Mouse (Mus musculus) heart, postnatal 0 days (tissue): Measurements from ENCODE around the gene Emb. TPM values are rescaled to one million over a fixed set of nuclear protein-coding genes. Genes with fewer than 3 reads are reported as not detected.

ENCODE experiments used
- ATAC-seq: fragments of 200-750 bp; cut with Nextera tagmentation; 2 replicates; pipeline ENCODE4 v1.8.0; 2017; ENCODE audit warnings: low read depth, moderate number of reproducible peaks, moderate library complexity; ENCODE audit not compliant: insufficient read depth
- DNase-seq: peaks from one replicate; pipeline ENCODE4 v3.0.0-alpha.2; 2016; ENCODE audit warnings: low spot score
- H3K27ac ChIP-seq: fragments of 300-500 bp; sonication (generic); 2 replicates; pipeline ENCODE4 v1.5.1; 2014; ENCODE audit warnings: low read depth, mild to moderate bottlenecking
- H3K27me3 ChIP-seq: fragments of 300-500 bp; sonication (generic); 2 replicates; pipeline ENCODE4 v1.6.1; 2014; ENCODE audit warnings: low read length, mixed read lengths; ENCODE audit not compliant: control insufficient read depth, insufficient read depth
- H3K36me3 ChIP-seq: fragments of 300-500 bp; sonication (generic); replicated peaks from 2 replicates; pipeline ENCODE4 v1.6.1; 2014; ENCODE audit warnings: low read length, mixed read lengths; ENCODE audit not compliant: control insufficient read depth, insufficient read depth
- H3K4me1 ChIP-seq: fragments of 300-500 bp; sonication (generic); 2 replicates; pipeline ENCODE4 v1.6.1; 2014; ENCODE audit warnings: antibody characterized with exemption; ENCODE audit not compliant: control insufficient read depth, insufficient read depth
- H3K4me2 ChIP-seq: fragments of 300-500 bp; sonication (generic); 2 replicates; pipeline ENCODE4 v1.6.1; 2014; ENCODE audit warnings: low read depth, mild to moderate bottlenecking, low read length, moderate library complexity
- H3K4me3 ChIP-seq: fragments of 300-500 bp; sonication (generic); 2 replicates; pipeline ENCODE4 v1.5.1; 2014; ENCODE audit warnings: low read depth, low read length
- H3K9ac ChIP-seq: fragments of 300-500 bp; sonication (generic); replicated peaks from 2 replicates; pipeline ENCODE4 v1.6.1; 2014; ENCODE audit warnings: low read depth, low read length, mixed read lengths
- H3K9me3 ChIP-seq: fragments of 300-500 bp; sonication (generic); replicated peaks from 2 replicates; pipeline ENCODE4 v1.6.1; 2016; ENCODE audit warnings: low read length; ENCODE audit not compliant: control insufficient read depth
- CTCF ChIP-seq: IDR thresholded peaks from 2 replicates; pipeline ENCODE4 v1.5.1; 2016; ENCODE audit warnings: antibody characterized with exemption, control low read depth, low read depth
- EP300 ChIP-seq: IDR thresholded peaks from 2 replicates; pipeline ENCODE4 v1.6.1; 2016; ENCODE audit warnings: antibody characterized with exemption, low read depth
- WGBS: fragments of 180-500 bp; shearing (Covaris S2); extraction: QIAGEN DNeasy Blood & Tissue Kit; methylation state at CpG from one replicate; pipeline ENCODE4 v1.1.7; 2014; 5-methylcytosine and 5-hydroxymethylcytosine counted together
- polyA plus RNA-seq: library from polyadenylated mRNA; unstranded; fragments of >200 nt; fragmentation: Nextera tagmentation; extraction: Ambion mirVana; gene quantifications from 2 replicates; pipeline ENCODE4 v1.2.1, GENCODE M21; 2015
- total RNA-seq: library from RNA; depleted of rRNA; stranded (reverse); fragments of >200 nt; gene quantifications from 2 replicates; pipeline ENCODE4 v1.2.3, GENCODE M21; 2014; ENCODE audit warnings: low replicate concordance; rRNA removed

Gene Emb
- total and polyA plus RNA-seq, 2 experiments from 2014 or later = 2.2 to 2.8 TPM

- TF ChIP-seq EP300 = no peak
- TF ChIP-seq CTCF = peak; percentile 93
- Histone ChIP-seq H3K9me3 (no peaks in the 10 kb centered on the region), H3K27ac (no peak overlapping the region), H3K36me3 (no peaks in the 10 kb centered on the region), H3K9ac (no peak overlapping the region), H3K4me2 (peak overlapping the region; percentile 29), H3K27me3 (no peaks in the 10 kb centered on the region), H3K4me3 (peak overlapping the region; percentile 5; the same call in 1 of the 2 replicates), H3K4me1 (no peaks in the 10 kb centered on the region)
- DNase-seq (peak; percentile 73), ATAC-seq (peak; percentile 44; the same call in 1 of the 2 replicates)
- WGBS = 17% methylated on average over 17 of the region's 17 CpGs
Measured at GRCm38 (mm10) chr13:117289494-117290270, 81.3 kb downstream of the Emb start.

- 0 out of 2 replicates have a peak, but pooled peaks have one; percentile 63 for ATAC-seq
Measured at GRCm38 (mm10) chr13:117311446-117312225, 103.3 kb downstream of the Emb start.

More at GRCm38 (mm10) chr13:117311446-117312225, 103.3 kb downstream of the Emb start:
- peak; percentile 60 for DNase-seq
- Histone ChIP-seq H3K4me1 (no peaks in the 10 kb centered on the region), H3K9ac (no peak overlapping the region), H3K4me2 (peak overlapping the region; percentile 35), H3K36me3 (no peaks in the 10 kb centered on the region), H3K9me3 (no peaks in the 10 kb centered on the region), H3K4me3 (no peak overlapping the region), H3K27me3 (no peaks in the 10 kb centered on the region), H3K27ac (no peak overlapping the region)
- 19% methylated on average over 24 of the region's 24 CpGs for WGBS
- TF ChIP-seq CTCF (peak; percentile 90), EP300 (no peak)

Other genes starting within 250 kb of the Emb start
- 7.5 and 11.0 TPM in 2 replicates for gene Parp8, start 183.0 kb upstream of the Emb start, total RNA-seq
- 7.9 and 8.4 TPM in 2 replicates for gene Parp8, start 183.0 kb upstream of the Emb start, polyA plus RNA-seq
- gene Gm17509, start 12.5 kb downstream of the Emb start, total RNA-seq = not detected in 2 replicates
- gene Gm17509, start 12.5 kb downstream of the Emb start, polyA plus RNA-seq = not detected in 2 replicates